Mouse (Mus musculus): ENCODE measurements around the gene D130043K22Rik. TPM values are rescaled to one million over a fixed set of nuclear protein-coding genes. Genes with fewer than 3 reads are reported as not detected.
"Not testable (repeated sequence)": the region's sequence is repeated elsewhere in the genome, so short reads cannot be mapped to it uniquely, and the experiment has no call there.

D130043K22Rik gene
- polyA plus RNA-seq, 1 experiment from 2014 or later = 6.1 TPM

GRCm38 (mm10) chr13:24830756-24831352, 14.1 kb upstream of the D130043K22Rik start:
- H3K36me3 ChIP-seq (ENCODE audit: control insufficient read depth, insufficient read depth, low read length) = no peaks in the 10 kb centered on the region
- peak overlapping the region; percentile 91 for H3K4me3 ChIP-seq (ENCODE audit: low read depth, low read length)
- H3K4me1 ChIP-seq (ENCODE audit: control insufficient read depth, insufficient read depth, low read length) = peaks cover 19% of the 10 kb centered on the region
- 0 out of 2 replicates have a peak overlapping the region, but pooled peaks have one; percentile 6 for H3K27ac ChIP-seq (ENCODE audit: low read depth, low read length)
- no peaks in the 10 kb centered on the region for H3K9me3 ChIP-seq (ENCODE audit: control insufficient read depth, low read length)
- H3K4me2 ChIP-seq (ENCODE audit: low read depth, low read length) = peak overlapping the region; percentile 75
- no peak for ATAC-seq (ENCODE audit: low read depth)
- 4% methylated on average over 20 of the region's 20 CpGs for WGBS
- H3K27me3 ChIP-seq (ENCODE audit: control insufficient read depth, insufficient read depth, low read length) = peaks cover 2% of the 10 kb centered on the region; the same call in 1 of the 2 replicates
- peak overlapping the region; percentile 47 for H3K9ac ChIP-seq (replicated peaks; ENCODE audit: low read depth, low read length)

- Histone ChIP-seq H3K9ac (replicated peaks; ENCODE audit: low read depth, low read length) (peak within 1 kb of the TSS; percentile 91), H3K36me3 (ENCODE audit: control insufficient read depth, insufficient read depth, low read length) (no peaks in the 10 kb centered on the region), H3K27ac (ENCODE audit: low read depth, low read length) (peak within 1 kb of the TSS; percentile 85), H3K9me3 (ENCODE audit: control insufficient read depth, low read length) (no peaks in the 10 kb centered on the region), H3K4me1 (ENCODE audit: control insufficient read depth, insufficient read depth, low read length) (peaks cover 19% of the 10 kb centered on the region), H3K4me2 (ENCODE audit: low read depth, low read length) (peak within 1 kb of the TSS; percentile 75), H3K27me3 (ENCODE audit: control insufficient read depth, insufficient read depth, low read length) (peaks cover 2% of the 10 kb centered on the region; the same call in 1 of the 2 replicates), H3K4me3 (ENCODE audit: low read depth, low read length) (peak within 1 kb of the TSS; percentile 91)
- WGBS = under 1% methylated on average over 86 of the region's 90 CpGs
- ATAC-seq (ENCODE audit: low read depth) = peak; percentile 98
Measured at GRCm38 (mm10) chr13:24831353-24832130, 13.4 kb upstream of the D130043K22Rik start, which contains the start of the genes Acot13 and Tdp2. Acot13 (minus strand) TSS chr13:24831540. Tdp2 (plus strand) TSS chr13:24831679.

- Histone ChIP-seq H3K36me3 (ENCODE audit: control insufficient read depth, insufficient read depth, low read length) (no peaks in the 10 kb centered on the region), H3K4me1 (ENCODE audit: control insufficient read depth, insufficient read depth, low read length) (peaks cover 19% of the 10 kb centered on the region), H3K27me3 (ENCODE audit: control insufficient read depth, insufficient read depth, low read length) (peaks cover 2% of the 10 kb centered on the region; the same call in 1 of the 2 replicates), H3K9me3 (ENCODE audit: control insufficient read depth, low read length) (no peaks in the 10 kb centered on the region), H3K27ac (ENCODE audit: low read depth, low read length) (peak overlapping the region; percentile 85), H3K9ac (replicated peaks; ENCODE audit: low read depth, low read length) (peak overlapping the region; percentile 91), H3K4me2 (ENCODE audit: low read depth, low read length) (peak overlapping the region; percentile 75), H3K4me3 (ENCODE audit: low read depth, low read length) (peak overlapping the region; percentile 91)
- 5% methylated on average over 20 of the region's 21 CpGs for WGBS
- ATAC-seq (ENCODE audit: low read depth) = peak; percentile 42
Measured at GRCm38 (mm10) chr13:24832131-24832810, 12.7 kb upstream of the D130043K22Rik start.

GRCm38 (mm10) chr13:24832811-24833155, 12.2 kb upstream of the D130043K22Rik start:
- Histone ChIP-seq H3K27ac (ENCODE audit: low read depth, low read length) (no peak overlapping the region), H3K4me2 (ENCODE audit: low read depth, low read length) (peak overlapping the region; percentile 75), H3K27me3 (ENCODE audit: control insufficient read depth, insufficient read depth, low read length) (peaks cover 2% of the 10 kb centered on the region; the same call in 1 of the 2 replicates), H3K36me3 (ENCODE audit: control insufficient read depth, insufficient read depth, low read length) (no peaks in the 10 kb centered on the region), H3K4me1 (ENCODE audit: control insufficient read depth, insufficient read depth, low read length) (peaks cover 19% of the 10 kb centered on the region), H3K9me3 (ENCODE audit: control insufficient read depth, low read length) (no peaks in the 10 kb centered on the region), H3K4me3 (ENCODE audit: low read depth, low read length) (peak overlapping the region; percentile 91), H3K9ac (replicated peaks; ENCODE audit: low read depth, low read length) (0 out of 2 replicates have a peak overlapping the region, but pooled peaks have one; percentile 4)
- ATAC-seq (ENCODE audit: low read depth) = no peak
- WGBS = 57% methylated on average over 2 of the region's 2 CpGs

- not testable (repeated sequence) for H3K9me3 ChIP-seq (ENCODE audit: control insufficient read depth, low read length); H3K9ac ChIP-seq (replicated peaks; ENCODE audit: low read depth, low read length); H3K4me3 ChIP-seq (ENCODE audit: low read depth, low read length); ATAC-seq (ENCODE audit: low read depth); H3K27me3 ChIP-seq (ENCODE audit: control insufficient read depth, insufficient read depth, low read length); H3K36me3 ChIP-seq (ENCODE audit: control insufficient read depth, insufficient read depth, low read length); H3K4me2 ChIP-seq (ENCODE audit: low read depth, low read length); H3K27ac ChIP-seq (ENCODE audit: low read depth, low read length)
- peaks cover 13% of the 10 kb centered on the region for H3K4me1 ChIP-seq (ENCODE audit: control insufficient read depth, insufficient read depth, low read length)
- WGBS = 97% methylated on average over 8 of the region's 8 CpGs
Measured at GRCm38 (mm10) chr13:24837765-24838164, 7.2 kb upstream of the D130043K22Rik start.

GRCm38 (mm10) chr13:24839831-24840230, 5.1 kb upstream of the D130043K22Rik start:
- 0 out of 2 replicates have a peak, but pooled peaks cover 2% of the 10 kb centered on the region for H3K36me3 ChIP-seq (ENCODE audit: control insufficient read depth, insufficient read depth, low read length)
- no peak overlapping the region for H3K27ac ChIP-seq (ENCODE audit: low read depth, low read length)
- no peak overlapping the region for H3K4me3 ChIP-seq (ENCODE audit: low read depth, low read length)
- H3K9me3 ChIP-seq (ENCODE audit: control insufficient read depth, low read length) = no peaks in the 10 kb centered on the region
- no peak overlapping the region for H3K4me2 ChIP-seq (ENCODE audit: low read depth, low read length)
- no peak for ATAC-seq (ENCODE audit: low read depth)
- 88% methylated on average over 3 of the region's 3 CpGs for whole genome bisulfite sequencing
- no peaks in the 10 kb centered on the region for H3K27me3 ChIP-seq (ENCODE audit: control insufficient read depth, insufficient read depth, low read length)
- no peaks in the 10 kb centered on the region for H3K4me1 ChIP-seq (ENCODE audit: control insufficient read depth, insufficient read depth, low read length)
- H3K9ac ChIP-seq (replicated peaks; ENCODE audit: low read depth, low read length) = no peak overlapping the region

GRCm38 (mm10) chr13:24841702-24842101, 3.2 kb upstream of the D130043K22Rik start:
- WGBS = 90% methylated on average over 3 of the region's 3 CpGs
- Histone ChIP-seq H3K4me1 (ENCODE audit: control insufficient read depth, insufficient read depth, low read length) (no peaks in the 10 kb centered on the region), H3K9ac (replicated peaks; ENCODE audit: low read depth, low read length) (no peak overlapping the region), H3K27ac (ENCODE audit: low read depth, low read length) (no peak overlapping the region), H3K4me3 (ENCODE audit: low read depth, low read length) (no peak overlapping the region), H3K27me3 (ENCODE audit: control insufficient read depth, insufficient read depth, low read length) (no peaks in the 10 kb centered on the region), H3K9me3 (ENCODE audit: control insufficient read depth, low read length) (no peaks in the 10 kb centered on the region), H3K36me3 (ENCODE audit: control insufficient read depth, insufficient read depth, low read length) (0 out of 2 replicates have a peak, but pooled peaks cover 2% of the 10 kb centered on the region), H3K4me2 (ENCODE audit: low read depth, low read length) (no peak overlapping the region)
- no peak for ATAC-seq (ENCODE audit: low read depth)

- Histone ChIP-seq H3K27me3 (ENCODE audit: control insufficient read depth, insufficient read depth, low read length) (no peaks in the 10 kb centered on the region), H3K9me3 (ENCODE audit: control insufficient read depth, low read length) (no peaks in the 10 kb centered on the region), H3K4me2 (ENCODE audit: low read depth, low read length) (no peak overlapping the region), H3K27ac (ENCODE audit: low read depth, low read length) (no peak overlapping the region), H3K4me3 (ENCODE audit: low read depth, low read length) (no peak overlapping the region), H3K9ac (replicated peaks; ENCODE audit: low read depth, low read length) (no peak overlapping the region), H3K4me1 (ENCODE audit: control insufficient read depth, insufficient read depth, low read length) (no peaks in the 10 kb centered on the region), H3K36me3 (ENCODE audit: control insufficient read depth, insufficient read depth, low read length) (no peaks in the 10 kb centered on the region)
- ATAC-seq (ENCODE audit: low read depth) = no peak
- WGBS = 86% methylated on average over 4 of the region's 4 CpGs
Measured at GRCm38 (mm10) chr13:24849318-24849717, 4.4 kb downstream of the D130043K22Rik start.
